Mouse (Mus musculus) embryonic fibroblast, embryonic 13.5 days (primary cell): ENCODE data around the gene Rbpj. TPM values are rescaled to one million over a fixed set of nuclear protein-coding genes. Genes with fewer than 3 reads are reported as not detected.
A peak's percentile ranks its signal among the peaks of the same experiment; 100 is the strongest.
"Not testable (repeated sequence)": the region's sequence is repeated elsewhere in the genome, so short reads cannot be mapped to it uniquely, and the experiment has no call there.

Experiments
- H3K27ac ChIP-seq: 2 replicates; pipeline ENCODE4 v1.5.1; 2012; ENCODE audit warnings: low read length, control low read depth, inconsistent platforms; ENCODE audit not compliant: insufficient read depth
- H3K4me1 ChIP-seq: 2 replicates; pipeline ENCODE4 v1.6.1; 2011; ENCODE audit warnings: low read length; ENCODE audit not compliant: control insufficient read depth, insufficient read depth
- H3K4me3 ChIP-seq: 2 replicates; pipeline ENCODE4 v1.5.1; 2011; ENCODE audit warnings: mild to moderate bottlenecking, control low read depth, low read length; ENCODE audit not compliant: insufficient read depth
- CTCF ChIP-seq: IDR thresholded peaks from 2 replicates; pipeline ENCODE4 v1.5.1; 2011; ENCODE audit warnings: mild to moderate bottlenecking, control low read depth, low read length, moderate library complexity, borderline replicate concordance; ENCODE audit not compliant: insufficient read depth
- POLR2A ChIP-seq: IDR thresholded peaks from 2 replicates; pipeline ENCODE4 v1.6.1; 2011; ENCODE audit warnings: low read depth, mild to moderate bottlenecking, control low read depth, low read length, moderate library complexity
- polyA plus RNA-seq: library from polyadenylated mRNA; stranded (reverse); fragments of >200 nt; gene quantifications from 2 replicates; pipeline ENCODE4 v1.2.4, GENCODE M21; 2011; ENCODE audit warnings: low read depth; ENCODE audit not compliant: missing spikeins, insufficient read length

The Rbpj gene
- polyA plus RNA-seq, 1 experiment, result 98.7 TPM

DNA sequence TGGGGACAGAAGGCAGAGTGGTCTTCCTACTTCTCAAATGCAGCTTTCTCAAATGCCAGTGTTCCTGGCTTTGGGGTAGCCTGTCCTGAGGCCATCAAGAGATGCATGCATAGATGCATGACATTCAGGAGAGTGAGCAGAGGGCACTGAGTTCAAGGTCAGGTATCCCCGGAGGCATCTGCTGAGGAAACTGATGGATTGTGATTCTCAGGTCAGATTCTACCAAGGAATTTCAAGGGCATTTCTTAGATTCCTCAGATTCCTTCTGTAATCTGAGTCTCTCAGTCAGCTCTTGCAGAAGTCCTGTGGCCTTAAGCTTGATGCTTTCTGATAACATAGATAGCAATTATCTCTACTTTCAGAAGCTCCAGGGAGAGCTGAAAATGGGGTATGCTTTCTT, 76.1 kb downstream of the Rbpj start:
- Histone ChIP-seq H3K4me1 (peaks cover 21% of the 10 kb centered on the region), H3K27ac (no peak overlapping the region), H3K4me3 (no peak overlapping the region)
- TF ChIP-seq CTCF (no peak), POLR2A (no peak)

DNA sequence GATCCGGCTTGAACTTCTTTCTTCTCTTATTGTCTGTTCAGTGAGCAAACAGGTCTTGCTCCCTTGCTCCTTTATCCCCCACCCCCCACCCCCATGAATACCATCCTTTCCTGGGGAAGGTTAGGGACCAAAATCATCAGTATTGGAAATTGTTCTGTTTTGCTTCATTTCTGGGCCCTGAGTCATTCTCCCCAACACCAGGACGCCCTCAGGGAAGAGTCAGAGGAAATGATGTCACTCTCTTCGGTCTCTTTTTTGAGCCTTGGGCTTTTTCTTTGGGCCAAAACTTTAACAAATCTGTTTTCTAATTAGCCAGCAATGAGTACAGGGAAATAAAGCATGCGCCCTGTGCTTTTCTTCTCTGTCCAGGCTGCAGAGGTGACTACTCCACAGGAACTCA, 77.4 kb downstream of the Rbpj start:
- H3K4me1 ChIP-seq, result peaks cover 19% of the 10 kb centered on the region
- peak overlapping the region; percentile 95 for H3K27ac ChIP-seq
- TF ChIP-seq POLR2A (no peak), CTCF (no peak)
- no peak overlapping the region for H3K4me3 ChIP-seq

DNA sequence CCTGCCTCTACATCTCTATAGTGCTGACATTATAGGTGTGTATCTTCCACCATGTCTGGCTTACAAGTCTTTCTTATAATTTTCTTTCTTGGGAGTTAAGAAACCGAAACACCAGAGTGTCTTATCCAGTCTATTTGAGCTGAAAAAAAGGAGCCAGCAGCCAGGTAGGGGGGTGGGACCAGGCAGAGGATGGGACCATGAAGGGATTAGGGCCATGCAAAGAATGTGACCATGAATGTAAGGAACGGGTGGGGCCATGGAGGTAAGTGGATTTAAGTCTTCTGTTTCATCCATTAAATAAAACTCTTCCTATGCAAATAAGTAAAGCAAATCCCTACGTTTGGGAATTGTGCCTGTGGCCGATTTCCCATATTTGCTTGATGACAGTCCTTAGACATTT, 78.0 kb downstream of the Rbpj start:
- no peak overlapping the region for H3K4me3 ChIP-seq
- H3K4me1 ChIP-seq, result peaks cover 19% of the 10 kb centered on the region
- TF ChIP-seq CTCF, result no peak
- TF ChIP-seq POLR2A, result no peak
- H3K27ac ChIP-seq, result peak overlapping the region; percentile 95

DNA sequence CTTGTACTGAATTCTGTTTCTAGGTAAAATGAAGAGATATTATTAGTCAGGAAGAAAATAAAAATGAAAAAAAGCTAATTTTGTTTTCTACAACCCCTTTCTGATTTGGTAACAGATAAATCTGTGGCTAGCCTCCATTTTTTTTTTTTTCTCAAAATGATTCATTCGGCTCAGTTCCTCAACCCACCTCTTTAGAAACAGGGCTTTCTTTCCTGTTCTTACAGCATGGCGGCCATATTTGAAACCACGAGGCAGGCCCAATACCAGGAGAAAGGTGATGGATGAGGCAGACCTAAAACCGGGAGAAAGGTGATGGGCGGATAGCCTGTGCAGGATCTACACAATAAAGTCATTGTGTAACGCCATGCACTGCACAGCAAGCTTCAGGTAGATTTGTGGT, 80.5 kb downstream of the Rbpj start:
- Histone ChIP-seq H3K4me1 (peaks cover 19% of the 10 kb centered on the region), H3K4me3 (no peak overlapping the region), H3K27ac (no peak overlapping the region)
- TF ChIP-seq CTCF, result no peak
- no peak for TF ChIP-seq POLR2A

DNA sequence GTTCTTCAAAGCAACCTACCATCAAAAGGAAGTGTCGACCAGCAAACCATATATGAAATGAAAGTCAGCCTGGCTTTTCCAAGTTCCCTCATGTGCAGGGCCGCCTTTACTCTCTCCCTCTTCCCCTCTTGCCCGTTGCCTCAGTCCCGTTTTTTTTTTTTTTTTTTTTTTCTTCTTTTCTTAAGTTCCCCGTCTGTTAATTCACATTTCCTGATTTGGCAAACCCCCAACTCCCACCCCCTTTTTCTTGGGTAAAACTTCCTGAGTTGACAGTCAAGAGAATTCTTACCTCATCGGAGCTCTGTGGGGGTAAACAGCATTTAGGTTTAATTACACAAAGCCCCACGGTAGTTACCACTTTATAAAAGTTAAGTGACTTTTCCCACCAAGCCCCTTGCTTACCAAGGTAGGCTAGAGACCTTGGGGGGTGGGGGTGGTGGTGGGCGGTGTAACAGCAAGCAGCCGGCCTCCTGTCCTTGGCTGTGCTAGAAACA, 81.1 kb downstream of the Rbpj start:
- Histone ChIP-seq H3K27ac (no peak overlapping the region), H3K4me1 (peaks cover 14% of the 10 kb centered on the region), H3K4me3 (no peak overlapping the region)
- no peak for TF ChIP-seq CTCF
- no peak for TF ChIP-seq POLR2A

DNA sequence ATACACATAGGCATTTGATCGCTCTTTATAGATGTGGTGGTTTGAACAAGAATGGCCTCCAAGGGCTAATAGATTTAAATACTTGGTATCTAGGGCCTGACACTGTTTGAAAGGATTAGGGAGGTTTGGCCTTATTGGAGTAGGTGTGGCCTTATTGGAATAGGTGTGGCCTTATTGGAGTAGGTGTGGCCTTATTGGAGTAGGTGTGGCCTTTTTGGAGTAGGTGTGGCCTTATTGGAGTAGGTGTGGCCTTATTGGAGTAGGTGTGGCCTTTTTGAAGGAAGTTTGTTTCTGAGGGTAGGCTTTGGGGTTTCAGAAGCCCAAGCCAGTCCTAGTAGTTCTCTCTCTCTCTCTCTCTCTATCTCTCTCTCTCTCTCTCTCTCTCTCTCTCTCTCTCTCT, 84.4 kb downstream of the Rbpj start:
- H3K4me1 ChIP-seq, H3K4me3 ChIP-seq, H3K27ac ChIP-seq: not testable (repeated sequence)

DNA sequence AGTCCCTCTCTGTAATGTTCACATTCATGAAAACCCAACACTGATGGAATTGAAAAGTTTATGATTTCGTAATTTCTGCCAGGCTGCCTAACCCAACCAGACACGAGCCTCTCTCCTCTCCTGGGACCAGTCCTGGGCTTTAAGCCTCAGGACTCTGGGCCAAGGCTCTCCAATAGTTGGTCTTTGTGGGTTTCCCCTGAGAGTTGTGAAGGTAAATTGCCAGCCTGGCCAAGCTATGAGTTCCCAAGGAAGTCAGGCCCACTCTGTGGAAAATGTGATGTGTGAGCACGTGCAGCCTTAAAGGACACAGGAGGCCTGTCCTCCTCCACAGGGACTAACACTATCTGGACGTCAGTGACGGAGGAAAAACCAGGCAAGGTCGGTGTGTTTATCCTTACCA, 85.4 kb downstream of the Rbpj start:
- TF ChIP-seq CTCF (no peak), POLR2A (no peak)
- no peak overlapping the region for H3K4me3 ChIP-seq
- H3K27ac ChIP-seq, result no peak overlapping the region
- no peaks in the 10 kb centered on the region for H3K4me1 ChIP-seq

DNA sequence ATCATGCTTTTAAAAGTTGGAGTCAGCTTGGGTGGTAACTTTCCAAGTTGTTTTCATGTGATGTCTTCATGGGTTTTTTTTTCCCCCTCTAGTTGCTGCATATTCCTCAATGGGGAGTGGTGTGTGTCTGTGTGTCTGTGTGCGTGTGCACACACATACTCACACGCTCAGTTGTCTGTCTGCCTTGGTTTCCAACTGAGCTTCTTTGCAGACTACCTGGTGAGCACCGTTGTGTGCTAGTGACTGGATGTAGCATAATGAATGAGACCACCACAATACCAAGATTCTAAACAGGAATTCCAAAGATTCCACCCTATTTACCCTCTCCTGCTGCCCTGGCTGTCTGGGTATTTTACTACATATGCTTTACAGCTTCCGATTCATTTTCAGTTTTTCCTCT, 86.0 kb downstream of the Rbpj start:
- H3K4me1 ChIP-seq, result no peaks in the 10 kb centered on the region
- TF ChIP-seq POLR2A (no peak), CTCF (no peak)

DNA sequence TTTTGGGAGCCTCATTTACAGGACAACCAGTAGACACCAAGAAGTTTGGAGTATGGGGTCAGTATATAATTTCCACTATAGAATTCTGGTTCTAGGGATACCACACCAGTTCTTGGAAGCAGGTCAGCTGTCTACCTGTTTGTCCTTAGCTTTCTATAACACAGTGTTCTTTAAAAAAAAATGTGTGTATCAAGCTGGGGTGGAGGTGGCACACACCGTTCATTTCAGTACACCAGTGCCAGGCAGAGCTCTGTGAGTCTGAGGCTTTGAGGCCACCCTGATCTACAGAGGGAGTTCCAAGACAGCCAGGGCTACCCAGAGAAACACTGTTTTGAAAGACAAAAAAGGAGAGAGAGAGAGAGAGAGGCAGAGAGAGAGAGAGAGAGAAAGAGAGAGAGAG, 87.3 kb downstream of the Rbpj start:
- Histone ChIP-seq H3K4me1 (no peaks in the 10 kb centered on the region), H3K27ac (no peak overlapping the region), H3K4me3 (no peak overlapping the region)
- TF ChIP-seq CTCF (no peak), POLR2A (no peak)

More for the DNA sequence above, 86.0 kb downstream of the Rbpj start:
- Histone ChIP-seq H3K27ac (no peak overlapping the region), H3K4me3 (no peak overlapping the region)

DNA sequence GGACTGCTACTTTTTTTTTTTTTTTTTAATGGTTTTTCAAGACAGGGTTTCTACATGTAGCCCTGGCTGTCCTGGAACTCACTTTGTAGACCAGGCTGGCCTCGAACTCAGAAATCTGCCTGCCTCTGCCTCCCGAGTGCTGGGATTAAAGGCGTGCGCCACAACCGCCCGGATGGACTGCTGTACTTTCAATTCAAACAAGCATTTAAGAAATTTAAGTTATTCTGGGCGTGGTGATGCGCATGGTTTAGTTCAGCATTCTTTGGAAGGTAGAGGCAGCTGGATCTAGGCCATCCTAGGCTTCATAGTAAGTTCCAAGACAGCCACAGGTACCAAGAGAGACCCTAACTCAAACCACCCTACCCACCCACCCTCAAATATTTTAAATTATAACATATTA, 88.2 kb downstream of the Rbpj start:
- Histone ChIP-seq H3K4me3 (no peak overlapping the region), H3K27ac (no peak overlapping the region), H3K4me1 (no peaks in the 10 kb centered on the region)
- TF ChIP-seq POLR2A (no peak), CTCF (no peak)

DNA sequence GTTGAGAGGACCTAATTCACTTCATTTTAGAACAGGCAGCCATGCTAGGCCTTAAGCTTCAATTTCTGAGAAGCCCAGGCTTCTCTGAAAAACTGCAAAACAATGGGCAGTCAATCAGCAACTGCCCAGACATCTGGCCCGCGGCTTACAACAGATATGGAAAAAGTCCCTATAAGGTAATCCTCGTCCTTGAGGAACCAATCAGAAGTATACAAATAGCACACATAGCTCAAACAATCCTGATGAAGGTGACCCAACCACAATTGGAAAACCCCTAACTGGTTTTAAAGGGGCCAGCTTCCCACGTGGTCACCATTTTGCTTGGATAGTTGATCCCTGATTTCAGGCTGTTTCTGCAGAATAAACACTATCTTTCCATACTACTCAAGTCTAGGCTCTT, 89.0 kb downstream of the Rbpj start:
- TF ChIP-seq POLR2A (no peak), CTCF (no peak)
- Histone ChIP-seq H3K27ac (no peak overlapping the region), H3K4me1 (no peaks in the 10 kb centered on the region), H3K4me3 (no peak overlapping the region)

DNA sequence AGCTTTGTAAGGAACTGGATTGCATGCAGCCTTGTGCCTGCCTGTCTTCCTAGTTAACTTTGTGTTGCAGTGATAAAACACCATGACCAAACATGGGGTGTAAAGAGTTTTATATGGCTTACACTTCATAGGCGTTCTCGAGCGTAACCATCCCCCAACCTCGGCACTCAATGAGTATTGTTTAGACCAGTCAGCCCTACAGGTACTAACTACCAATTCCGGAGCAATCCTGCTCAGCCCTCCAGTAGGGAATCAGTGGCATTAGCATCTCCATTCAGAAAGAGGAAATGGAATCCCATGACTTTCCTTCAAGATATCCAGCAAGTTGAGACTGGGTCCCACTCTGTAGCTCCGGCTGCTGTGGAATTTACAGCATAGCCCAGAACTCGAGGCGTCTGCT, 89.5 kb downstream of the Rbpj start:
- Histone ChIP-seq H3K4me3 (no peak overlapping the region), H3K4me1 (no peaks in the 10 kb centered on the region), H3K27ac (no peak overlapping the region)
- TF ChIP-seq CTCF (no peak), POLR2A (no peak)
